Mouse (Mus musculus): Measurements from ENCODE around the gene BC035947. TPM values are rescaled to one million over a fixed set of nuclear protein-coding genes. Genes with fewer than 3 reads are reported as not detected.

The BC035947 gene
- polyA plus RNA-seq (2014; fragmentation: Illumina TruSeq; extraction: RNeasy Lipid Tissue Mini Kit (QIAGEN cat#74804); ENCODE audit: low read depth, low replicate concordance): 37.6 TPM

GRCm38 (mm10) chr1:78511621-78512160, at the start of gene BC035947:
BC035947 (minus strand) TSS chr1:78512158.

GRCm38 (mm10) chr1:78510862-78511261, 1.1 kb downstream of the BC035947 start, which contains the start of gene Mogat1:
Mogat1 (plus strand) TSS chr1:78510991.

GRCm38 (mm10) chr1:78488752-78489492, 23.0 kb downstream of the BC035947 start, which contains the start of gene Farsb:
Farsb (minus strand) TSS chr1:78488897.

Other genes starting within 250 kb of the BC035947 start
- gene Sgpp2, start 201.8 kb downstream of the BC035947 start, polyA plus RNA-seq (2014; fragmentation: Illumina TruSeq; extraction: RNeasy Lipid Tissue Mini Kit (QIAGEN cat#74804); ENCODE audit: low read depth, low replicate concordance): 33.0 TPM
- gene Farsb, start 23.3 kb downstream of the BC035947 start, polyA plus RNA-seq (2014; fragmentation: Illumina TruSeq; extraction: RNeasy Lipid Tissue Mini Kit (QIAGEN cat#74804); ENCODE audit: low read depth, low replicate concordance): 126 TPM
- 48.0 TPM for gene Mogat1, start 1.2 kb downstream of the BC035947 start, polyA plus RNA-seq (2014; fragmentation: Illumina TruSeq; extraction: RNeasy Lipid Tissue Mini Kit (QIAGEN cat#74804); ENCODE audit: low read depth, low replicate concordance)
- gene Acsl3, start 145.7 kb upstream of the BC035947 start, polyA plus RNA-seq (2014; fragmentation: Illumina TruSeq; extraction: RNeasy Lipid Tissue Mini Kit (QIAGEN cat#74804); ENCODE audit: low read depth, low replicate concordance): 112 TPM
- gene Utp14b, start 145.9 kb upstream of the BC035947 start, polyA plus RNA-seq (2014; fragmentation: Illumina TruSeq; extraction: RNeasy Lipid Tissue Mini Kit (QIAGEN cat#74804); ENCODE audit: low read depth, low replicate concordance): 3.2 TPM

All from kidney, adult 10 weeks (tissue).